Mouse (Mus musculus) granulocyte monocyte progenitor cell, adult 5-6 weeks (primary cell): ENCODE data around the gene Tsr2. TPM values are rescaled to one million over a fixed set of nuclear protein-coding genes. Genes with fewer than 3 reads are reported as not detected.

Experiments used
- ATAC-seq: replicated peaks from 2 replicates; pipeline ENCODE4 v1.8.0; 2016; ENCODE audit warnings: mild to moderate bottlenecking, moderate TSS enrichment, inconsistent platforms; ENCODE audit not compliant: poor library complexity, severe bottlenecking
- total RNA-seq, 2 experiments: library from RNA; stranded (forward) in 1 of 2; stranded (reverse) in 1 of 2; fragments of 200-712, 200-1000 nt in 1 of 2; fragments of >200 nt in 1 of 2; fragmentation: Nextera tagmentation in 1 of 2; gene quantifications; 2 replicates each; pipeline ENCODE4 v1.2.3; 2014 to 2017

The Tsr2 gene
- total RNA-seq (2014; fragmentation: Nextera tagmentation) (27.9 and 51.3 TPM in 2 replicates), total RNA-seq (2017) (40.8 and 50.2 TPM in 2 replicates)

DNA sequence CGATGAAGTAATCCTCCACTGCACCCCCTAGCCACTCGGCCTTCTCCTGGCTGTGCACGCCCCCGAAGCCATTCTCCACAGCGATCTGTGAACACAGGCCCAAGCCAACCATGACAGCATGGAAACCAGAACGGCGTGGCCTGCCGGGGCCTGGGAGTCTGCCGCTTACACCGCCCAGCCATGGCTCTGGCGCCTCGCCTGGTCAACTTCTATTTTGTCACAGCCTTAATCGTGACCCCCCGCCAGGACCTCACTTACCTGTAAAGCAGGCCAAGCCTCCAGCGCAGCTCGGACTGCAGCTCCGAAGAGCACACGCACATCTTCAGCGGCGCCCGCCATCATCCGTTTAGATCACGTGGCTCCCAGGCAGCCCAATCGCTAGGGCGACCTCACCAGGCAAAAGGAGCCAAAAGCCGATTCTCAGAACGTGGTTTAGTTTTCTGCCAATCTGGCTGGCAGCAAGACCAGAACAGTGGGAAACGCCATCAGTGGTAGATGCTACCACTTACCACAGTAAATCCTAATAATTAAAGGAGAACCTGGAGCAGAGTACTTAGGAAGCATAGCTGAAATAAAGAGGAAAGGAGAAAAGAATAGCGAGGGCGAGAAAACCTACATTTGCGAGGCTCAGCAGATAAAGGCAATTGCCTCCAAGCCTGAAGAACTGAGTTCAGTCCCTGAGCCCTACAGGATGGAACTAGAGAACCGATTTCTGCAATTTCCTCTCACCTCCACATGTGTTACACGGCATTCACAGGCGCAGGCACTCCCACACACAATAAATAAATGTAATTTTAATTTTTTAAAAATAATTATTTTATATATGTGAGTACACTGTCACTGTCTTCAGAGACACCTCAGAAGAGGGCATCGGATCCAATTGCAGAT, at the start of gene Tsr2:
Gene Tsr2, minus strand, starts transcription at position 373 of the 888 bp plus-strand sequence.
- ATAC-seq = peak; percentile 95

DNA sequence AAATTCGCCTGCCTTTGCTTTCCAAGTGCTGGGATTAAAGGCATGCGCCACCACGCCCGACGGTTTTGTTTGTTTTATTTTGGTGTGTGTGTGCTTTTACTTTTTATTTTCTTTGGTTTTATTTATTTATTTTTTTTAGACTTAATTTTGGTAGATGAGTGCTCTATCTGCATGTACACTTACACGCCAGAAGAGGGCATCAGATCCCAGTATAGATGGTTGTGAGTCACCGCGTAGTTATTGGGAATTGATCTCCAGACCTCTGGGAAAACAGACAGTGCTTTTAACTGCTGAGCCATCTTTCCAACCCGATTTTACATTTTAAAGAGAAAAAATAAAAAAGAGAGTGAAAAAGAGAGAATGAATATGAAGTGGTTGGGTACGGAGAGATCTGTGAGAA, 36.4 kb upstream of the Tsr2 start:
- no peak for ATAC-seq

DNA sequence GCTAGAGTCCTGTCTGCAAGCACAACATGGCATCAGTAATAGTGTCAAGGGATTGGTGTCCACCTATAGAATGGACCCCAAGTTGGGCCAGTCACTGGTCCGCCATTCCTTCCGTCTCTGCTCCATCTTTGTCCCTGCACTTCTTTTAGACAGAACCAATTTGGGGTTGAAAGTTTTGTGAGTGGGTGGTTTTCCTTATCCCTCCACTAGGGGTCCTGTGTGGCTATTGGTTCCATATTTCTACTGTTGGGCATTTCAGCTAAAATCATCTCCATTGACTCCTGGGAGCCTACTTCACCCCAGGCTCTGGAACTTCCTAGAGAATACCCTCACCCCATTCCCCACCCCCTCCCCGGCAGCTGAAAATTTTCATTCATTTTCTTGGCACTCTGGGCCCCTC, 34.1 kb upstream of the Tsr2 start:
- no peak for ATAC-seq

DNA sequence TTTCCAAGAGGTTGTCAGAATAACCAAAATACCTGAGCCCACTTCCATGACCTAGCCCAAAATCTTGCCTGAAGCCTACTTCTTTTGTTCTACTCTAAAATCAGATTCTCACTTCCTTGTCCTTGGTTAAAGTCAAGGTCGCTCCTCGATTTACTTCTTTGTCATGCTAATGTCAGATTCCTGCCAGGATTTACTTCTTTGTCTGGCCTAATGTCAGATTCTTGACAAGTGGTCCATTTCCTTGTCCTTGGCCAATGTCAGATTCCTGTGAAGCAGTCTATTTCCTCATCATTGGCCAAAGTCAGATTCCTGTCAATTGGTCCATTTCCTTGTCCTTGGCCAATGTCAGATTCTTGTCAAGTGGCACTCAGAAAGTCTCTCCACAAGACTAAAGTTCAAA, 27.6 kb upstream of the Tsr2 start:
- no peak for ATAC-seq

DNA sequence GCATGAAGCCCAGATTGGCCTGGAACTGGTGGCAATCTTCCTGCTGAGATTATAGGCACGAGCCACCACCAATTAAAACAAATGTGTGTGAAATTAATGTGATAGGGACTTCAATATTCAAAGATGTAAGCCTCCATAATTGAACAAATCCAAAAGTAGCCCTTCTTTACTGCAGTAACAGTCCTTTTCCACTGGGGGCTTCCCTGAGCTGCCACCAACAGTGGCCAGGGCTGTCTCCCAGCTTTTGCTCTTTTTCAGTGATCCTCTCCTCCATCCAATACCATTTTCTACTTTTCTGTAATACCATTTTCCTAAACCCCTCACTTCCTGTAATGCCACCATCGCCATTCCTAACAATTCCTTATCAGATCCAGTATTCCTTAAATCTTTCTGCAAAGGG, 21.1 kb upstream of the Tsr2 start:
- ATAC-seq = peak; percentile 73

DNA sequence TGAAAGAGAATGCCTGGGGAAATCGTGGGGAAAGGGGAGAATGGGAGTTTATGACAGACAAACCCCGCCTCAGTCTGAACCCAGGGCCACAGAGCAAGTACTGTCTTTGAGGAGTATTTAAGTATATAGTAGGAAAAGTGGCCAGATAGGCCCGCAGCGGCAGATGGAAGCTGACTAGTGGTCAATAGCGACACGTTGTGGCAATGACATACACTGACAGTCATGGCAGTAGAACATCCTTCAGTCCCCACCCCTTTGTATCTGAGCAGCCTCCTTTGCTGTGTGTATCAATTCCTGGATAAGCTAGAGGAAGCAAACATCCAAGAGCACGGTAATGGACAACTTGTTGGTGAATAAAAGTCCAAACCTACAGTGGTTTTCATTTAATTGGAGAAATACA, 20.5 kb upstream of the Tsr2 start:
- ATAC-seq = peak; percentile 86

DNA sequence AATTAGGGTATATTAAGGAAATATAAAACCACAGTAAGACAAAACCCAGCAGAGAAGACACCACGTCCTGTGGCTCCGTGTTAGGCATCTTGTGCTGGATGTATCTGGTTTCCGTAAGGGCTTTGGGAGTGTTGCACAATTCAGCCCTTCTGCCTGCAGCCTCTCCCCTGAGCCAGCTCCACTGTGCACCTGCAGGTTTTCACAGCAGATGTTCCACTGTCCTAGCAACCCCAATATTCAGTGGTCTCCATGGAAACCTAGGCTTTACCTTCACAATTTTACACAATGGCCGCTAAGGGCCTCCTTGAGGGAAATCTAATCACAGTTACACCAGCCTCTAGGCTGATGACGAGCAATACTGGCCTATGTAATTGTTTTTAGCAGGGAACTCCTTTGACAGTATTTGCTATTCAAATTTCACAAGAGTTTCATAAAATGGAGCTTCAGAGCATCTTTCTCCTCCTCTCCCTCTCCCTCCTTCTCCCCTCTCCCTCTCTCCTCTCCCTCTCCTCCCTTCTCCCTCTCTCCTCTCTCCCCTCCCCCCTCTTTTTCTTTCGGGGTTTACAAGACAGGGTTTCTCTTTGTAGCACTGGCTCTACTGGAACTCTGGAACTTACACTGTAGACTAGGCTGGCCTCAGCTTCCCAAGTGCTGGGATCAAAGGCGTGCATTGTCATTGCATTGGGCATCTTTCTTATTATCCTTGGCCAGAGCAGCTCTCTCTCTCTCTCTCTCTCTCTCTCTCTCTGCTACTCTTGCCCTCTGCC, 11.1 kb upstream of the Tsr2 start:
- peak; percentile 91 for ATAC-seq

DNA sequence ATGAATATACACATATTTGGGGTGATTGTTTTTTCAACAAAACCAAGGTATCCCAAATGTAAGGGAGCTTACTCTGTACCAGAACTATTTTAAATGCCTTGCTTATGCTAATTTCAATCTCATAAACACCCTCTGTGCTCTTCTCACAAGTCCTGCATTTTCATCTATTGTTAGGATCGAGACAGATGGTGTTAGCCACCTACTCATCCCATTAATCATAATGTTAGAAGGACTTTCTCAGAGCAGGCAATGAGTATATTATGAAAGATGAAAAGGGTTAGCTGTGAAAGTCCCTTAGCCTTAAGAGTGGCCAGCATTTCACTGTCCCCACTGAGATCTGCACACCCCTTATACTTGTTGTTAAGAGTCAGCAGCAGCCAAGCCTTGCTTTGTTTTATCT, 8.9 kb downstream of the Tsr2 start:
- no peak for ATAC-seq

DNA sequence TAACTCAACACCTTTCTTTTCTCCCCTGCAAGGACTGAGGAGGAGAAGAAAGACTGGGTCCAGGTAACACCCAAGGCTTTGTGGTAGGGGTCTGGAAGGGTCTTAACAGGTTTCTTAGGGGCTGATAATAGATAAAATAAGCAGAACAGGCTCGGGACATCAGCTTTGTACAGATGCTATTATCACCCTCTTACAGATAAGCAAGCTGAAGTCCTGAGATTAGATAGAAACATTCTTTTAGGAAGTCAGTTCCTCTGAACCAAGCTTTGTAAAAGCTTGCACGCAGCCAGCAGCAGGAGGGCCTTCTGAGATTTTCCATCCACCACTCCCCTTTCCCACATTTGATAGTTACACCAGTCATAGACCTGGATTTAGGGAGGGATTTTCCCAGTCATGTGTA, 10.7 kb downstream of the Tsr2 start:
- no peak for ATAC-seq

DNA sequence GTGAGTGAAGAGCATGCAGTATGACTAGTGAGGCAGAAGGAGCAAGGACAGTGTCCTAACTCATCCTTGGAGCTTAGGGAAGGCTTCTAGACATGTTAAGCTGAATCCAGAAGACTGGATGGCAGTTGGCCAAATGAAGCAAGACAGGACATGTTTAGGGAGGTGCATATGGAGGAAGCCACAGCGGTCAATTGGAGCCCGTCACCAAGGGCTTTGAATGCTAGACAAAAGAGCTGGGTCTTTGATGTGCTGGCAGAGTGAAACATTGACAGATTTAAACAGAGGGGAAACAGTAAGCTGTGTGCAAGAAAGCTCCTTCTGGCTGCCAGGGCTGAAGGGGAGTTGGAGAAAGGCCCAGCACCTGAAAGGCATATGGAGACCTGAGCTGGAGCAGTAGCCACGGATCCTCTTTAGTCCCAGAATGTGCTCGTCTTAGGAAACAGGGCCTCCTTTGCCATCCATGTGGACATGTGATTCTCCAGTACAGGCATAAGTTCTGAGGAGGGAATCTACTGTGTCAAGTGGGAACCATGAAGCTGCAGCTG, 19.3 kb downstream of the Tsr2 start:
- ATAC-seq = no peak

DNA sequence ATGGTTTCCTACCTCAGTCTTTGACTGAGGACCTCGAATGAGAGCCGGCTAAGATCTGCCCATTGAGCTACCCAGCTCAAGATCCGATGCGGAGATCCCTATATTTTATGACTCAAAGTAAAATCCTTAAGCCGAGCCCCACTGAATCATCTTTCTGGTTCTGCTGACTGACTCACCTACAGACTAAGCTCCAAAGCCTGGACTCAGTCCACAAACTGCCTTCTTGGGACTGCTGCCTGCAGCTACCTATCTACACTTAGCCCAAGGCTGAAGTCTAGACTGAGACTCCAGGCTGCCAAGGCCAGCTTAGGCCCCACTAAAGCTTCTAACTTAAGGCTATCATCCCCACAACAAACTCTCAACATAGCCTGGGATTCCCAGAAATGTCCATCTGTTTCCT, 20.3 kb downstream of the Tsr2 start:
- ATAC-seq = no peak

DNA sequence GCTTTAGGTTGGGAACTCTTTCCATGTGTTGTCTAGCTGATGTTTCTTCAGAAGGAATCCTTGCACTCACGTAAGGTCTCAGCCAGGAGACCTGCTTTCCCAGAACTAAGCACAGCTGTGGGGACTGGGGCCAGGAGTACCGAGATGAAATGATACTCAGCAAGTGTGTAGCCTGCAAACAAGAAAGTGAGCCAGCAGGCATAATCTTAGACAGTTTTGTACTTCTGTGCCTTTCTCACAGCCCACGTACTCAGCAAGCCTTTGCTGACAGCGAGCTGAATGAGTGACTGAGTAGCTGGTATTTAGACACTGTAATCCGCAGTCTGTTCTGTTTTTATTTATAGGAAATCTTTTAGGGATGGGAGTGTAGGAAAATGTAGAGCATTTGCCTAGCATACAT, 28.5 kb downstream of the Tsr2 start:
- ATAC-seq = no peak

DNA sequence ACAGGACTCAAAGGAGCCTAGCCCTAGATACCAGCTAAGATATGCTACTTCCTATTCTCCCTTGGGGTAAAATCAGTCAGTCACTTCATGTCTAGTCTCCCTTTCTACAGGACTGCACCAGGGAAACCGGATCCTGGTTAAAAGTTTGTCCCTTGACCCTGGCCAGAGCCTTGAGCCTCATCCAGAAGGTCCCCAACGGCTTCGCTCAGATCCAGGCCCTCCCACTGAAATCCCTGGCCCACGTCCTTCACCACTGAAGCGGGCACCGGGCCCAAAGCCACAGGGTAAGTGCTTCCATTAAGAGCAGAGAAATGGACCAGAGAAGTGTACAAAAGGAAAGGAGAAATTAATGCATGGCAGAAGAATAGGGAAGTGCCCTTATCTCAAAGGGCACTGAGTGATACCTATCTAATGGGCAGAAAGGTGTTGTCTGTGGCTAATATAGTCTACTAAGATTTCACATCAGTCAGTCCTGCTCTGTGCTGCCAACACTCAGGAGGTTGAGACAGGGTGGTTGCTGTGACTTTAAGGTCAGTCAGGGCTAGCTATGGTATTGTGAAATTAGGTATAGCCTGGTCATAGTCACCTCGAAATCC, 30.2 kb downstream of the Tsr2 start:
- ATAC-seq = 0 out of 2 replicates have a peak, but pooled peaks have one; percentile 3

DNA sequence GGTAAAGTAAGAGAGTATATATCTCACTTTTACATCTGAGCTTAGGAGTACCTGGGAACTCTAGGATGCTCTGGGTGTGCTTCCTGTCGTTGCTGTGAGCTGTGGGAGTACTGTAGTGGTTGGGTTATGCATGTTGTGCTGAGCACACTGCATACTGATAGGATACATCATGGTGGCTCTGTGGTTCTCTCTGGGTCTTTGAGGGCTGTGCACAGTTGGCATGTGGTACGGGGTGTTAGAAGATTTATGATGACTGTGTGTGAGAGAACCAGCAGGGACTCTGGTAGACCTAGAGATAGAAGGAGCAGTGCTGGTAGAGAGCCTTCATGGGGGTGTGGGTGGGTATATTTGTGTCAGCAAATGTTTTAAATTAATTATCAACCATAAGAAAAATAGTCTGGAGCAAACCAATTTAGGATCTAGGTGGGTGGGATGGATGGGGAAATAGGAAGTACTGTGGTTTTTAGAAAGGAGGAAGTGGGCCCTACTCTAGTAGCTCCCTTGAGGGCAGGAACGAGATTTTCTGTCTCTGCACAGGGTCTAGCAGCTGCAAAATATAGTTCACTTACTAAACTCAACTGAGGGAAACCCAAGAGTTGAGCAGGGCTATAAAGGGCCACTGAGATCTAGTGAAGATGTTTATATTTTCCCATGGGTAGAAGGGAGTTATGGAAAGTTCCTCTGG, 34.6 kb downstream of the Tsr2 start:
- ATAC-seq = peak; percentile 97

DNA sequence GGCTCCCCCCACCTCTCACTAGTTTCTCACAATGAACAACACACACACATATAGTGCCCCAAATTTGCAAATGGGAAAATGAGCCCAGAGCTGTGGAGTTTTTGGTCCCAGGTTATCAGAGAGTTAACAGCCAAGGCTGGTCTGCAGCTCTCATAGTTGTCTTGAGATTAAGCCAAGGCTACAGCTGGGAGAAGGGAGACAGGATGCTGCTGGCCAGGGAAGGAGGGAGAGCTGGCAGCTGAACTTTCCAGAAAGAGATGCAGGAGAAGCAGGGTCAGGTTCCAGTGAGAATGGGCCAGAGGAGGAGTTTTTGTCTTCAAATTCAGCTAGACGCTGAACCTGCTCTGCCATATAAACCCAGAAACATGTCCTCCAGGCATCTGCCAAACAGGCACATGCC, 37.0 kb downstream of the Tsr2 start:
- no peak for ATAC-seq

DNA sequence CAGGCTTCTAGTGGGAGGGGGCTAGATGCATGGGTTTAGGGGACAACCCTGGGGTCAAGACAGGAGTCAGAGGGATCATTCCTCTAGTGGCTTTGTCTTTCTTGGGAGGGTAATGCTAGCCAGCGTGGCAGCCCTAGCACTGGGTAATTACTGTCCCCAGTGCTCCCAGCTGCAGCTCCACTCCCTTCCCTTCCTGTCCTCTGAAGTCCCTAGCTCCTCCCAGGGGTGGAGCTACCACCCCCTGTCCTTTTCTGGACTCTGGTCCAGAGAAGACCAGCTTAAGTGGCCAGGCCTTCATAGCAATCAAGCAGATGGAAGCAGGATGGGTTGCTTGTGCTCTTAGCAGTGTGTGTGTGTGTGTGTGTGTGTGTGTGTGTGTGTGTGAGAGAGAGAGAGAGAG, 40.8 kb downstream of the Tsr2 start:
- ATAC-seq = no peak; the same call in 1 of the 2 replicates

DNA sequence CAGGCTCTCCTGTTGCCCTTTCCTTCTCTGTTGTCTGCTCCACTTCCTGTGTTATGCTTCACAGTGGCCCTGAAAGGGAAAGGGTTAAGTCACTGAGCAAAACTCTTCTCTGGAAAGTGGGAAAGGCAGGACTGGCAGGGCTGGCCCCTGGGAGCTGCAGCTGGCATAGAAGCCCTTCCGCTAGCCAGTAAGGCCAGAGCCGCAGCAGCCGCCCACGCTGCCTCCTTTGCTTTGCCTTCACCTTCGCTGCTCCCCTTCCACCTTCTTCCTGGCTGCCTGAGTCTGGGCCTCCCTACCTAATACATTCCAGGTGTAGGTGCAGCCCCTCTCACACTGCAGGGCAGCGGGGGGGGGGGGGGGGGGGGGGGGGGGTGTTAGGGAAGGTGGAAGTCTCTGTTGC, 41.9 kb downstream of the Tsr2 start:
- ATAC-seq = no peak

DNA sequence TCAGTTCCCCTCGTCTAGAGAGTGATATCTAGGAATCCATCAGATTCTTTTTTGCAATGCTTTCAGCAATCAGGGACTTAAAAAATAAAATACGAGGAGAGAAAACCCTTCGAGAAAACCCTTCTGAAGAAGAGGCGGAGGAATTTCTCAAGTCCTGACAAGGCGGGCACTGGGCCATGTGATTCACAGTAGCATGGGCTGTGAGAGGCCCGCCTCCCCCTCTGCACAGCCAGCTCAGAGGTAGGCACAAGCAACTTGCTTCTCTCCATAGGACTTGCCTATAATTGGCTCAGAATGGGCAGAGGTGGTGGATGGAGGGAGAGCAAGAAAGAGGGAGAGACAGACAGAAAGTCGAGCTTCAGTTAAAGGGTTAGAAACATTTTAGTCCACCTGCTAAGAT, 46.0 kb downstream of the Tsr2 start:
- no peak for ATAC-seq

DNA sequence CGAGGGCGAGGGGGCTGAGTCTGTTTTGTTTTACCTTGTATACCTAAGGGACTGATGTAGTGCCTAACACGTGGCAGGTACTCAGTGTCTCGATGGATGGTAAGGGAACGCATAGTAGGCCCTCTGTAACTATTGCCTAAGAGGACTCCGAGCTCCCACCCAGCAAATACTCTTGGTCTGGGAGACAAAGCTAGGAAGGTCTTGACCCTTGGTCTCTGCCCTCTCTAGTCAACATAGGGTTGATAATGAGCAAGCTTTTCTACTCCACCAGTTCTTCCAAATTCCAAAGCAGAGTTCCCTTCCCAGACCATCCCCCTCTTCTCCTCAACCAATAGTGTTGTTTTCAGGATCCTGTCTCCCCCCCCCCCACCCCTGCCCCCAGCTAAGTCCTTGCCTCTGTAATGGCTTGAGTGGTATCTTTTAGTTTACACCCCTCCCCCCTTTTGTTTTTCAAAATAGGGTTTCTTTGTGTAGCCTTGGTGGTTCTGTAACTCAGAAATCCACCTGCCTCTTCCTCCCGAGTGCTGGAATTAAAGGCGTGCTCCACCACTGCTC, 46.6 kb downstream of the Tsr2 start:
- ATAC-seq = no peak
